Mouse (Mus musculus): ENCODE measurements around the gene Uggt1.

Gene Uggt1

GRCm38 (mm10) chr1:36114844-36115243 lies 129.7 kb downstream of the Uggt1 start:
- no peak for DNase-seq (ENCODE audit: low read depth, low spot score)

DNA sequence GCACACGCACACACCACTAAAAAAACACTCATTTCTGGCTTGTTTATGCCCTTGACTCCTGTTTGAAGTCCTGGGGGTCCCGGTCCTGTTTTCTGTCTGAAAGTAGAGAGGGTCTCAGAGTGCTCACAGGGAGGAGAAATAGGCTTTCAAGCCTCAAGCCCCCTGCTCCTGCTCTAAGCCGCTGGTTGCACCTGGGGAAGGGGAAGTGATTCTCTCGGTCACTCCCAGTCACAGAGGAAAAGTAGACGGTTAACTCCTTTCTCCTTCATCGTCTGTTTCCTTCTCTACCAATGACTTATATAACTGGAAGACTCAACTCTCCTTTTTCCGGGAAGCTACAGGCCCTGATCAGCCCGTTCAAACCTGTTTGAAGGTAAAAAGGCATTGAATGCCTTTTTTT lies 130.8 kb downstream of the Uggt1 start:
- DNase-seq (ENCODE audit: low read depth, low spot score): no peak

DNA sequence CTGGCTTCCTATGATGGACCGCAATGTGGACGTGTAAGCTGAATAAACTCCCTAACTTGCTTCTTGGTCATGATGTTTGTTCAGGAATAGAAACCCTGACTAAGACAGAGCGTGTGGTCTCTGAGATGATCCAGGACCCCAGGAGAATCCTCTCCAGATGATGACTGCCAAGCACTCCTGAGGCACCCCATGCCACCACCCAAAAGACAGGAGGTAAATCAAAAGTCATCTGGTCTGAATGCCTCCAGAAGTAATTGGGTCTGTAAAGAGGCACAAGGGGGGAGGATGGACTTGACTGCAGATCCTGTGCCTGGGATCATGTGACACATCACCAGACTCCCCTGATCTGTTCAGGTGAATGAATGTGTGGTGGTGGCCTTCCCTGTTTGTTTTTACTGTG lies 131.9 kb downstream of the Uggt1 start:
- DNase-seq (ENCODE audit: low read depth, low spot score): no peak

GRCm38 (mm10) chr1:36109987-36110386 lies 134.5 kb downstream of the Uggt1 start:
- no peak for DNase-seq (ENCODE audit: low read depth, low spot score)

GRCm38 (mm10) chr1:36105917-36106706 lies 138.4 kb downstream of the Uggt1 start:
- DNase-seq (ENCODE audit: low read depth, low spot score): no peak

GRCm38 (mm10) chr1:36100371-36100770 lies 144.1 kb downstream of the Uggt1 start:
- no peak for DNase-seq (ENCODE audit: low read depth, low spot score)

- DNase-seq (ENCODE audit: low read depth, low spot score): no peak
Measured at GRCm38 (mm10) chr1:36098432-36098831, 146.1 kb downstream of the Uggt1 start.

DNA sequence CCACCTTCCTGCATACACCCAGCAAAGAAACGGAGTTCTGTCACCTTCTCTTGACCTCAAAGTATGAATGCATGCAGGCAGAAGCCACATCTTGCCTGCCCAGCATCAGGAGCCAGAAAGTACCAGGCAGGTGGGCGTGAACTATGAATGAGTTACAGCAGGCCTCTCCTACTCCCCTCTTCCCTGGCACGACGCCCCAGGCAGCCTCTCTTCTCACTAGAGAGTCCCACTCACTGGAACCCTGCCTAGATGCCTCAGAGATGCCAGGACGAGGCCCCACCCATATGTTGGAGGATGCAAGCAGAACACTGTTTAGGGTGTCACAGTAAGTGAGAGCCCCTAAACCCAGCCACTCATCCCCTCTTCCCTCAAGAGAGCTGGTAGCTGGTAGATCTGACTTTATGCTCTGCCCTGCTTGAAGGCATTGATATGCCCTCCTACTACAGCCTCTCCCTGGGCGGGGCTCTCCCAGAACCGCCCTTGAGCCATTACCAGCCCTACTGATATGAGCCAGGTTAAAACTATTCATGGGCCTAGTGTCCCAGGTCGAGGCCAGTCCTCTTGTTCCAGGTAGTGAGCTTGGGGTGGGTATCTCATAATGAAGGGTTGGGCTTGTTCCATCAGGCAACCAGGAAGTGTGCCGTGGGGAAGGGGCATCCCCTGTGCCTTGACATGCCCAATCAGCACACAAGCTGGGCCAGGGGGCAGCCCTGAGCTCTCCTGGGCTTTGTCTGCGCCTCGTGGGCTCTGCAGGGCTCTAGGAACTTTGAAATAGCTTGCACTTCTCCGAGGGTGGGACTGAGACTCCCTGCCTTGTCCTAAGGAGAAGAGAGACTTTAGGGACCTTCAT lies 148.9 kb downstream of the Uggt1 start:
- DNase-seq (ENCODE audit: low read depth, low spot score): no peak

DNA sequence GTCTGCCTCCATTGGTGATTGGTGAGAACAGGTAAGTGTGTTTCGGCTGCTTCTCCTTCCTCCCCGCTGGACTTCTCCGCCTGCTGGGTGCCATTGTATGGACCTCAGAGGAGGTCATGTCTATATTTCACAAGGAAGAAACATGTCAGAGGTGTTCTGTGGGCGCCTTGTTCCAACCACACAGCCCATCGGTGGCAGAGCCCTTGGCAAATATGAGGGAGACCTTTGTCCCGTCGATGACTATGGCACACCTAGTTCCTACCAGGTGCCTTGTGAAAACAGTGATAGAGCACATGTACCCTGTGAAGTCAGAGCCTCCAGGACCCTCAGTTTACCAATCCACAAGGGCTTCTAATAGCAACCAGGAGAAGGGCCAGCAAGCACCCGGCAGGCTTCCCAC lies 150.8 kb downstream of the Uggt1 start:
- no peak for DNase-seq (ENCODE audit: low read depth, low spot score)

DNA sequence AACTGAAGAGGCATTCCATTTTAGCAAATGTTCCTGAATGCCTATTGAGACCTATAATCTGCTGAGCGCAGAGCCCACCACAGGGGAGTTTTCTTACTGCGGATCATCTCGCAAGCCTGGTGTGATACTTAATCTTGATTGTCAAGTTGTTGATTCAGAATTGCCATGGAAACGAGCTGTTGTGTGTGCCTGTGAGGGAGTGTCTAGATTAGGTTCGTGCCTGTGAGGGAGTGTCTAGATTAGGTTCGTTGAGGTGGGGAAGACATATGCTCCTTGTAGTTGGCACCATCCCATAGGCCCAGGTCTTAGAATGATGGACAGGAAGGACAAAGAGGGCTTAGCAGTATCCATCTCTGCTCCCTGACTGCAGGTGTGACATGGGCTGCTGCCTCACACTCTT lies 153.3 kb downstream of the Uggt1 start:
- DNase-seq (ENCODE audit: low read depth, low spot score): no peak

DNA sequence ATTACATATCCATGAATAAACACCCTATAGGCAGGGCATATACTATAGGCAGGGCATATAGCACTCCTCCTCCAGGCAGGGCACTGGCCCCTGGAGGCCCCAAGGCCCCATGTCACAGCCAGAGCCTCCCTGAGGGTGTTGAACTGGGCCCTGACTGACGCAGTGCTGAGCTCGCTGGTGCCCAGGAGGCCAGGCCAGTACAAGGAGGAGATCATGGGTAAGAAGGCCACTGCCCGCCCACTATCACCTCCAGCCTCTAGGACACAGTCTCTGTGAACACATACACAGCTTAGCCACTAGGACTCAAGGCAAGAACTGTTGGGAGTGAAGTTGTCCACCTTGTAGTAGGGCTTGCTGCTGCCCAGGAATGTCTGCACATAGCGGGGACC lies 153.8 kb downstream of the Uggt1 start:
- no peak for DNase-seq (ENCODE audit: low read depth, low spot score)
